Mouse (Mus musculus) ES-E14 (cell line): ENCODE measurements at regions not wholly inside any gene's neighbourhood (a gene's known extent, or its start where the extent isn't known, plus 50 kb on each side); places are given as distances from the start of the nearest gene placed in this dataset.

Source experiments
- CHD2 ChIP-seq: IDR thresholded peaks from 2 replicates; pipeline ENCODE4 v1.6.1; 2014; ENCODE audit warnings: mild to moderate bottlenecking, low read depth, low read length, inconsistent platforms
- ZC3H11A ChIP-seq: IDR thresholded peaks from 2 replicates; pipeline ENCODE4 v1.6.1; 2012; ENCODE audit warnings: low read depth, mild to moderate bottlenecking, inconsistent platforms, low read length, borderline replicate concordance

DNA sequence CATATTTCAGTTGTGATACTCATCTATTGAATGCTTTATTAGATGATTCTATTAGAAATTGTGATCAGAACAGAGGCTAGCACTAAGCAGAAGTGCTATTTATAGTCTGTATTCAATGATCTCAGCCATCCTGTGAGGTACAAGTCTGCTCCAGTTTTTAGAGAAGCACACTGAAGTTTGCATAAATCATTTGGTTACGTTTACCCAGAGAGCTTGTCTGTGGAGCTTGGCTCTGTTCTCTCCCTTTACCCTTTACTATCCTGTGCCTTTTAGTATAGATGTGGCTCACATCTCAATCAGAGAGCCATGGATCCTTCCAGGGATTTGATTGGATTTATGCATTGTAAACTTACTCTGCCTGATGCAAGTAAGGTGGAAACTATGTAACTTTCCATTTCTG, 404.6 kb upstream of the Tnc start:
- no peak for TF ChIP-seq CHD2
- no peak for TF ChIP-seq ZC3H11A
